Mouse (Mus musculus): ENCODE measurements around the gene Stub1.
A peak's percentile ranks its signal among the peaks of the same experiment; 100 is the strongest.

Stub1 gene

DNA sequence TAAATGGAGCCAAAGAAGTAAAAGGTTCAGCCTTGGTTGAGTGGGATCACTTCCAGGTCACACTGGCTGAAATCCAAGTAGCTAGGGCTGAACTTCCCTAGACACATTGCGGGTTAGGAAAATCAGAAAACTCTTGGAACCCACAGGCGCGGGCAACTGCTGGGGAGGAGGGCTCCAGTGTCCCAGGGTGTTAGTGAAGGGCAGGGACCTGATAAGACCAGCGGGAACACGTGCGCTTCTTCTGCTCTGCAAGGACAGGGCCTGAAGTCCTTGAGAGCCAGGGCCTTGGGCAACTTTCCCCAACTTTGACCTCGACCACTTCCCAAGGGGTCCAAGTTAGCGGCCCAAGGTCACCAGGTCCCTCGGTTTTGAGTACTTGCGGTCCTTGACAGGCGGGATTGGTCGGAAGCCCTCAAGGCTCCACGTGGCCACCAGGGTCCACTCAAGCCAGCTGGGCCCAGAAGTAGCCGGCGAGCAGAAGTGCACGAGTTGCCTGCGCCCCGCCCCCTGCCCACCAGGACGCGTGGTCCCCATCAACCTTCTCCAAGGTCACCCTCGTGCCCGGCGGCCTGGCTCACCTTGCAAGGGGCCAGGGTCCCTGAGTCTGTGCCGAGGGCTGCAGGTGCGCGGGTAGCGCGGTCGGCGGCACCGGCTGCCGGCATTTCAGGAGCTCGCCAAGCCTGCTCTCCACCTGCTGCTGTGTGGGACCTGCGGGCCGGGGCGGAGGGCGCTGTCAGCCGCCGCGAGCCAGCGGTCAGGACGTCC lies 34.8 kb upstream of the Stub1 start:
- peak; percentile 74 for DNase-seq

DNA sequence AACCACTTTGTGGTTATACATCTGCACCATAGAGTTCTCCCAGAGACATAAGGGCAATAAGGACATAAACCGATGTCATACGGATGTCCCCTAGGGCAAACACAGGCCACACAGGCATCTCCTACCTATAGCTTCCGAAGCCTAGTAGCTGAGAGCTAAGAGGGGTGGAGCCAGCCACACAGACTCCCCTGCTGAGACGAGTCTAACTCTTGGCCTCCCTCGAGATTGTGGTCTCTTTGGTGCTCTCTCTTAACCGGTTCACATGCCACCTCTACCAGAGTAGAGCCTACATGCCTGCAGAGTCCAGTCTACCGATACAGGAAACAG lies 34.3 kb upstream of the Stub1 start:
- peak; percentile 62 for DNase-seq

DNA sequence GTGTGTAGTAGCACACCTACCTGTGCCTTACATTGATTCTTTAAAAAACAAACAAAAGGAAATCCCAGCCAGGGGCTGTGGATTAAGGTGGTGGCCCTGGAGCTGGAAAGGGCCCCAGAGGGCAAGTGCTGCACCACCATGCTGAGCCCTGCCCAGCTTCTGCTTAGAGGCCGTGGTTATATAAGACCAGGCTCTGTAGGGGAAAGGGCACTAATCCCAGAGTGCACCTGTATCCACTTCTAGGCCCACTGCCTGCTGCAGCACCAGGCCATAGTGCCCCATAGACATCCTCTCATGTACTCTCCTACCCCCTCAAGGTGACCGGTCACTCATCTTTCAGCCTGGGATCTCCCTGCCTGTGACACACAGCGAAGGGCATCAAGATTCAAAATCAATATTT lies 33.0 kb upstream of the Stub1 start:
- DNase-seq, result no peak

DNA sequence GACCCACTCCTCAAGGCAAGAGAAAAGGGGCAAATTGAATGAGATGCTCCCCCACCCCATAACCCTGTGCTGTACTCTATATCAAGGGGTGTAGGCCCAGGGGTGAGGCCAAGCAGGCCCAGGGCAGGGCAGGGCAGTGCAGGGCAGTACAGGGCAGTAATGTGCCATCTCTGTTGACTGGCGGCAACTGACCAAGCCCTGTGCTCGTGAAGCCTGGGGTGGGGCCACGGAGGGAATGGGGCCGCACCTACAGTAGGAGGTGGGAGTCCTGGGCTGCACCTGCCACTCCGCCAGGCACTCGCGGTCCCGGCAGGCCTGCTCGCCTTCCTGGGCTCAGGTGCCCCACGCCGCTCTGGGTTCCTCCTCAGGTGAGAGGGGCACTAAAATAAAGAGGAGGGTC lies 32.1 kb upstream of the Stub1 start:
- DNase-seq, result no peak

DNA sequence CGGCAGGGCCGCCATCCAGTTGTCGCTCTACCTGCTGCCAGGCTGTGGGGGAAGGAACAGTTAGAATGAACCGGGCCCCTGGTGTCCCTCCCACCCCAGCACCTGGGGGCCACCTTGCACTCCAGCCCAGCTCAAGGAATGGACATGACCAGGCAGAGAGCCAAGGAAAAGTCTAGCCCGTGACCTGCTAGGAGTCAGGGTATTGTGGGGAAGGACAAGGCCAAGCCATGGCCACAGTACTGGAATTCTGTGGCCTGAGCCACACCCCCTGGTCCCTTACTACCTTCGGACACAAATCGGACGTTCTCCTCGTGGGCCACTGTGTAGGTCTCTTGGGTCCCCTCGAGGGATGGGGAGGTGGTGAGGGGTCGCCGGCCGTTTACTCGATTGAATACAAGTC lies 31.1 kb upstream of the Stub1 start:
- DNase-seq, result no peak

DNA sequence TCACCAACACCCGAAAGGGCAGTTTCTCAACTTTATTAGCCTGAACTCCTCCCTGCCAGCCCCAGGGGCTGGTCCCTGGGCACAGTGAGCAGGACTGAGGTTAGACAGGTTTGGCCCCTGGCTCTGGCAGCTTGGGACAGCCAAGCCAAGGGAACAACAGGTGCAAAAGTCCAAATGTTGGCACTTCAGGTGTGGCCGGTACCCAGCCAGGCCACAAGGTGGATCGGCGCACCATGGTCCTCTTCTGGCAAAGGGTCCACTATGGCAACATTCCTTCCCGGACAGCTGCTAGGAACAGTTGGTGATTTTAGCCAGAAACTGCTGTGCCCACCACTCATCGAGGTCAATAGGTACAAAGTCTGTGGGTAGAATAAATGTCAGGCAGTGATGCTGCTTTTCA lies 30.5 kb upstream of the Stub1 start:
- DNase-seq, result no peak

DNA sequence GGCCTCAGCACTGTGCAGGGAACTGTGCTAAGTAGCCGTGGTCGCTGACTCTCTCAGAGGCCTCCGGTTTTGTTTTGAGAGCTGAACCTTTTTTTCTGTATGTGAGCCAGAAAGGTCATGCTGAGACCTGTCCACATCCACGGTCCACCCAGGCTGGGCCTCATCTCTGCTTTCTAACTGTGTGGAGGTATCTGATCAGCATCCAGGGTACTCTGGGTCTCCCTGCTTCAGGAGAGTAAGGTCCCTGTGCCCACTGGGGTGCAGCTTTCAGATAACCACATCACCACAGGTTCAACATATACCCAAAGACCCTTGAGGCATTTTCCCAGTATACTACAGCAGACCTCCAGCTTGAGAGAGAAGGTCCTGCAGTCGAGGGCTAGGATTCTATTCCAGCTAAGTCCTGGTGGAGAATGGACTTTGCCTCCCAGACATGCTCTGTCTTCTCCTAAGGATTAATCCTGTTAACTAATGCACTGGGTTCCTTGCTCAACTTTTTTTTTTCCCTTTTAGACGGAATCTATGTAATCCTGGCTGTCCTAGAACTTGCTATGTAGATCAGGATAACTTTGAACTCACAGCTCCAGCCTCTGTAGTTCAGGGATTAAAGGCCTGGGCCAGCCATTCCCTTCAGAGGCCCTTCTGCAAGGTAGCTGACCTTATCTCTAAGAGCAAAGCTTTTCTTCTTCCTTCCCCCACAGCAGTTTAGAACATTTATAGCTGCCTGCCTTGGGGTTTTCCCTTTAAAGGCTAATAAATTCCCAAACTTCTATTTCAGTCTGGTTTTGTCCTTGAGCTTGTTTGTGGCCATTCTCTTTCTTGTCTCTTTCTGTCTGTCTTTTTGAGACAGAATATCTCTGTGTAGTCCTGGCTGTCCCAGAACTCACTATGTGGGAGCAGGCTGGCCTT lies 28.8 kb upstream of the Stub1 start:
- DNase-seq, result no peak

DNA sequence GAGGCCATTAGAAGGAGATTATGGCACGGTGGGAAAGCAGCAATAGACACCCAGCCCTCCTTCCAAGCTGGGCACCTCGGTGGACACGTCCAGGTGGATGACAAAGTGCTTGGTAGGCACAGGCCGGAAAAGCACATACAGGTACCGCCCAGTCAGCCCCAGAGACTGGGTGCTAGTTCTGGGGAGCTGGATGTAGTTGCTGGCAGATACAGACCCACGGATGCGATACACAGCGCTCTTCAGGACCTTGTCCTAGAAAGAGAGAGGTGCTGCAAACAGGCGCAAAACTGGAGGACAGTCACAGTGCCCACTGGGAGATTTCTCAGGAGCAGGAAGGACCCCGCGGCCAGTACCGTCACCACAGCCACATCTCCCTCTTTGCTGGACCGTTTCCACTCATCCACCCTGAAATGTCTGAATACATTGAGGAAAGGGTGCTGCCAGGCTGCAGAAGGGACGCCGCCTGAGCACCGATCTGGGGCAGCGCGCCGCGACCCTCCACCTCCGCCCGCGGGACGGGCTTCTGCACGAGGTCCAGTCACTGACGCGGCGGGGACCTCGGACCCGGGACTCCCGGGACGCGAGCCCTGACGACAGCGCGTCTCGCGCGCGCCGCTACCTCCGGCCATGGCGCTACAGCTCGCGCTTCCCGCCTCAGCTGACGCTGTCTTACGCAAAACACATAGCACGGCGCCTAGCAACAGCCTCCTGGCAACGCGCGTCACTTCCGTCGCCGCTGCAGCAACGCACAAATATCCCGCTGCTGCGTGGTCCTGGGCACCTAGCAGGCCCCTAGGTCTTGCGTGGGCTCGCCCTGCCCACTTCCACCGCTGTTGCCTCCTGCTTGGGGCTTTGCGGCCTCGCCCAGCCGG lies 27.9 kb upstream of the Stub1 start, which contains the start of gene Wdr90:
Gene Wdr90, minus strand, starts transcription at position 670 of the 872 bp plus-strand sequence.
- peak; percentile 91 for DNase-seq

DNA sequence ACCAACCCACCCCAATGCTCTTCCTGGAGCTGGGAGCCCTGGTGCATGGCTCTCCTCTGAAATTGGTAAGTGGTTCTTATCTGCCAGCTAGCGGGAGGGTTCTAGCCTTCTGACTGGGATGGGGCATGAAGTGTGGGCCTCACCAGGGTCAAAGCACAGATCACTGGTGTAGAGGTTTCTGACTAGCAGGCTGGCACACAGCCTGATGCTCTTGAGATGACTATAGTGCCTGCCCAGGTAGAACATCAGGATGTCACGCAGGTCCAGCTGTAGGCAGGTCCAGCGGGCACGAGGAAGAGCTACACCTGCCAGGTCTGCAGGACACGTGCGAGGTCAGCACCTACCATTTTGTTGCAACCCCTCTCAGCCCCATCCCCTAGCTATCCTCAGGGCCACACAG lies 27.0 kb upstream of the Stub1 start:
- peak; percentile 61 for DNase-seq

DNA sequence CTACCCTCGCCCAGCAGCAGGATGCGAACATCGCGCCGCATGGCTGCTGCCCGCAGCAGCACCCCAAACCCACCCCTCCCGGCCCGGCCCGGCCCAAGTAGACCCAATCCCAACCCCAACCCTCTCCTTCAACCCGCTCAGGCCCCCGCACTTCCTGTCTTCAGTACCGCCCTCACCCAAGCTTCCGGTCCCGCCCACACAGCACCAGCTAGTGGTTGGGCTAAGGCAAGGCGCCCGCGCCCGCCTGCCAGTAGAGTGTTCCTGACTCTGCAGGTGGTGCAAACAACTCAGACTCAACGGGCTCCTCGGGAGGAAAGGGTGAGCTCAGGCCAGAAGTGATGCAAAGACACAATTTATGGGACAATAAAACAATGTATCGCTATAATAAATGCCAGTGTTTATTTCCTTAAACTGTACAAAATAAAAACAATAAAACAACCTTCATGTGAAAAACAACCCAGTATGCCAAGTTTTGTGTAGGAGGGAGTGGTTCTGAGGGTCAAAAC lies 11.2 kb upstream of the Stub1 start, which contains the start of gene Rhot2:
Gene Rhot2, minus strand, starts transcription at position 456 of the 506 bp plus-strand sequence.
- DNase-seq, result peak; percentile 95

DNA sequence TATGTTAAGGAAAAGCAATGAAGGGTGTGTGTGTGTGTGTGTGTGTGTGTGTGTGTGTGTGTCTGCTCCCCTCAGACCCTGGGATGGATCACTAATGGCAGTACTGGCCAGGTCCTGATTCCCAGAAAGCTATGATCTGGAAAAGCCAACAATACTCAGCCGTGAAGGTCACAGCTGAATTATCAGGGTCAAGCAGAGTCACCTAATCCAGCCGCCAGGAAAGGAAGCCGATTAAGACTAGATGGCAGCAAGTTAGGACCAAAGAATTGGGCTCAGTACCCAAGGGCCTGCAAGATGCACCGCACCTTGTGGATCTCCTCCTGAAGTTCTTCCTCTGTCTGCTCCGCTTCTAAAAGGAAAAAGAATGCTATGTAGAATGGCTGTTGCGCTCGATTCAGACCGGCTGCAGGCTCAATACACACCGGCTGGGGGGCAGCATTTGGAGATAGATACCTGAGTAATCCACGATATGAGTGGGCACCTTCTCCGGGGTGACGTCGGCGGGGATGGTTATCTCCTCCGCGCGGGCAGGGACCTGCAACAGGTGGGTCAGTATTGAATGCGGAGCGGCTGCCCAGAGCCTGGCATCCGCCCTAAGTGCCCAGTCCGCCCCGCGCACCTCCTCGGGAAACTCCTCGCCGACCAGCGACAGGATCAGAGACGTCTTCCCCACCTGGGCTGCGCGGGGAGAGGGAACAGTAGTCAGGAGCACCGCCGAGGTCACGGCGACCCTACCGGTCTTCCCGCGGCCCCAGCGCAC lies 10.6 kb upstream of the Stub1 start:
- peak; percentile 63 for DNase-seq

DNA sequence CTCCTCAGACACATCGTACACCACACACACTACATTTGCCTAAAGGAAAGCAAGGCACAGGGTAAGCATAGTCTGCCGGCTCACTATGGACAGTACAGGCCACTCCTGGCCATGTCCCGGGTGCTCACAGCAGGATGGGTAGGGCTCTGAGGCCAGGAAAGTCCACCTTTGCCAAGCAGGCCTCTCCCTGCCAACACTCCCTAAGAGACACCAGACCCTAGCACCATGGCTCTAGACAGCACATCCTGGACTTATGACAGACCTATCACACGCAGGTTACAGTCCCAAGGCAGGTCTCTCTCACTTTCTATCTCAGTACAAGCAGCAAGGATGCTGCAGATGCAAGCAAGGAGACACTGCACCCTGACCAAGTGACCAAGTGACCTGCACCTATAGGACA lies 9.9 kb upstream of the Stub1 start:
- peak; percentile 53 for DNase-seq

DNA sequence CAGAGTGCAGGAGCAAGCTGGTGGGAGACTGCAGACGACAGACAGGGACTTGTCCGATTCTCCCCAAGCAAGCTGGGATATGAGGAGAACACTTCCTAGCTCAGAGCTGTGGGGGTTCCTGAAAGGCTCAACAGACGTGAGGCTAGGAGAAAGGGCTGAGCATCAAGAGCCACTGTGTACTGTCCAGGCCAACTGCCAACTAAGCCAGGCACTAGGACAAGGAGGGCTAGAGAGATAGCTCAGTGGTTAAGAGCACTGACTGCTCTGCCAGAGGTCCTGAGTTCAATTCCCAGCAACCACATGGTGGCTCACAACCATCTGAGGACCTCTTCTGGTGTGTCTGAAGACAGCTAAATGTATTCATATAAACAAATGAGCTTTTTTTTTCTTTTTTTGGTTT lies 9.3 kb upstream of the Stub1 start:
- peak; percentile 41 for DNase-seq

DNA sequence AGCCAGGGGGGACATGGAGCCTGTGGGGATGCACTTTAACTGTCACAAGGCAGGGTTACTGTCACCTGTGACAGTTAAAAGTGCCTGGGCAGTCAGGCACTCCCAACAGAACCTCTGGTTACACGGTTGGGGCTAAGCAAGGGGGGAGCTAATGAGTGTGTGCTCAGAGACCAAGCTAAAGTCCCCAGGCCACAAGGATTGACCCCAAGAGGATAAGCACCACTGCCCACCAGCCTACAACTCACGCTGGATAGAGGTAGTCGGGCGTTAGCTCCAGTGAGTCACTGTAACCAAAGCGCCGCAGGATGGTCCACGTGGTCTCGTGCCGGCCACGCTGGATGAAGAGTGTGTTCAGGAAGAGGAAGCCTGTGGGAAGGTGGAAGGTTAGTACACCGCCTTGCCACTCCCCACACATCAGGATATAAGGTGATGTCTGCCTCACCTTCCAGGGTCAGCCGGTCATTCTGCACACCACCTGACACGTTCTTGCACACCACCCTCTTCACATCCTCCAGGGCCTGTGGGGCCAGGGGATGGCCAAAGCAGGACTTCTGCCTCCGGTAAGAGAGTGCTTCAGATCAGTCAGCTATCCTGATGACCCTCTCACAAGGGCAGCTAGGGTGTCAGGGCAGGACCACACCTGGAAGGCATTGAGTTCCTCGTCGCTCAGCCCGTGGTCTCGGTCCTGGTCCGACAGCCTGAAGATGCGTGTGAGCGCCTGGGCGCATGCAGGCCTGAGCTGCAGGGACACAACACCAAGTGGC lies 8.1 kb upstream of the Stub1 start, which contains the start of gene Gm20683:
Gene Gm20683, minus strand, starts transcription at position 647 of the 764 bp plus-strand sequence.
- DNase-seq, result peak; percentile 32

DNA sequence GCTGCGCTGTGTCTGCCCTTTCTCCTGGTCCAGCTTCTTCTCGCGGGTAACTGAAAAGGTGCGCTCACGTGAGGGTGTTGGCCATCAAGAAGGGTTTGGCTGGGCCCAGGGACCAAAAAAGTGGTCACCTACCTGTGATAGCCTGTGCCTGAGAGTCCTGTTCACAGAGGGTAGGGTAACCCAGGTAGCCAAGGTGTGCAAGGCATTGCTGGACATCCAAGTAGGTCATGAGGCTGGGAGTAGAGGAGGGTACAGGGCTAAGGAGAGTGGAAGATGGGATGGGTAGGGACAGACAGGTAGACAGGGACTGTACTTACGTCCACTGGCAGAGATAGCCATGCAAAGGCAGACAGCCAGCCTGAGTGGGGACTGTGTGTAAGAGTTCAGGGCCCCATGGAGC lies 7.3 kb upstream of the Stub1 start:
- DNase-seq, result no peak

DNA sequence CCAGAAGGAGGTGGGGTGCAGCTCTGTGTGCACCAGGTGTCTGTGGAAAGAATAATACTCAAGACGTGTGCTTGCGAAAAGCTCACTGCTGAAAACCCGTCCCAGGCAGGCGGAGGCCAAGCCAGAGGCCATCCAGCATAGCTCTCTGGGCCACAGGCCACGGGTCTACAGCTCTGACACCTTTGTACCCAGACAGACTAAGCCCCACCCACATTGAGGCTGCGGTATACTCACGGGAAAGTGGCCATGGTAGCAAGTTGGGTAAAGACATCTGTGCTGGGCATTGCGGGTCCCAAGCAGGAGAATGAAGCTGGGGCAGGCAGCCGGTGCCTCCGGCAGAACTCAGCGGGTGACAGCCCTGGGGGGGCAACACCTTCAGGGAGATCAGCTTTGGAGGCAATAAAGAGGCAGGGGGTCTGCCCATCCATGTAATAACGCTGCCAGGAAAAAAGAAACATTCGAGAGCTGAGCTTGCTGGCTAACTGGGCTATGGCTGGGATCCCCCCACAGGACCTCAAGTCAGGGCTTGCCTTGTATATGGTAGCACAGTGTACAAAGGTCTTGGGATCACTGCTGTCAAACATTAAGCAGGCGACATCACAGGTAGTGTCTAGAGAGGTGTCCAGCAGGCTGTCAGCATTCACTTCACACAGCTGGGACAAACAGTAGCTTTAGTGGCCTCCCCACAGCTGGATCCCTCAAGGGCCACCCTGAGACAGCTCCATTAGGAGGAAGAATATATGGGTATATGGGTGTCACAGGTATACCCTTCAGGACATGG lies 6.4 kb upstream of the Stub1 start:
- DNase-seq, result peak; percentile 55

DNA sequence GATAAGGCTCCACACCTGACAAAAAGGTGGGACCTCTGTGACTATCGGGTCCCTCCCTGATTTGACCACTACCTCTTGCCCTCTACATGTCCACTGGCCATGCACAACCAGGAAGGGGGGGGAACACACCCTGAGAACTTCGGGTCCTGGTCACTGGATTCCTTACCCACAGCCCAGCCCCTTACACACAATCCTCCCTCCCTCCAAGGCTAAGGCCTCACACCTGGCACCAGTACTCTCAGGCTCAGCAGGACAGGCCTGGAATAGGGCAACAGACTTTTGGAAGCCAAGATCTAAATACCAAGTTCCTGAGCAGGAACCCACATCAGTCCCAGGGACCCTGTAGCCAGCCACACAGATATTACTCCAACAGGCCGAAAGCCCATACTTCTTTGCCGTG lies 5.7 kb upstream of the Stub1 start:
- DNase-seq, result no peak

DNA sequence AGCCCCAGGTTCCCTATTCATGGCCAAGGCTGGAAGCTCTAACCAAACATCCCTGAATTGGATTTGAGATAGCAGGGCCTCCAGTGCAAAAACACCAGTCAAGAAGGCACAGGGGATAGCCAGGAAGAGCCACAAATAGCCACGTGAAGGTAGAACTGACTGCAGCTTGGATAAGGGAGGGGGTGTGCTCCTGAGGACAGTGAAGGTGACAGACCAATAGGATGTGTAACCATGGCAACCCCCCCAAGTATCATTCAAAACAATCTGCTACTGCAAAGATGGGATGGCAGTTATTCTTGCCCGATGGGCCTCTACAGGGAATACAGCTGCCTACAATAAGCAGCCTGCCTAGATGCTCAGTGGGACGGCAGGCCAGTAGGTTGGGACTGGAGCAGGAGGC lies 4.3 kb upstream of the Stub1 start:
- DNase-seq, result no peak

DNA sequence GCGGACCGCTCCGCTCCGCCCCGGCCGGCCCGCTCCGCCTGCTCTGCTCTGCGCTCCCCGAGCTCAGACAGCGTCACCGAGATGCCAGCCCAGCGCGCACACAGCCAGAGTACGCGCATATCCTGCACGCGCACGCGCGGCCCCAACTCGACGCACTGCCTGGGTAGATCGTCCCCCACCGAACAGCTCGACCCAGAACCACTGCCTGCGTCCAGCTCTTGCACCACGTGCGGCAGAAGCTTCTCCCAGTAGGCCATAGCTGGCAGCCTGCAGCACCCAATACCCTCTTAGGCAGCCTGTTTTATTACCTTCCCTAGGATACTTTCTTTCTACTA lies 3.8 kb upstream of the Stub1 start, which contains the start of gene Rhbdl1:
Gene Rhbdl1, minus strand, starts transcription at position 220 of the 335 bp plus-strand sequence.
- DNase-seq, result peak; percentile 90

DNA sequence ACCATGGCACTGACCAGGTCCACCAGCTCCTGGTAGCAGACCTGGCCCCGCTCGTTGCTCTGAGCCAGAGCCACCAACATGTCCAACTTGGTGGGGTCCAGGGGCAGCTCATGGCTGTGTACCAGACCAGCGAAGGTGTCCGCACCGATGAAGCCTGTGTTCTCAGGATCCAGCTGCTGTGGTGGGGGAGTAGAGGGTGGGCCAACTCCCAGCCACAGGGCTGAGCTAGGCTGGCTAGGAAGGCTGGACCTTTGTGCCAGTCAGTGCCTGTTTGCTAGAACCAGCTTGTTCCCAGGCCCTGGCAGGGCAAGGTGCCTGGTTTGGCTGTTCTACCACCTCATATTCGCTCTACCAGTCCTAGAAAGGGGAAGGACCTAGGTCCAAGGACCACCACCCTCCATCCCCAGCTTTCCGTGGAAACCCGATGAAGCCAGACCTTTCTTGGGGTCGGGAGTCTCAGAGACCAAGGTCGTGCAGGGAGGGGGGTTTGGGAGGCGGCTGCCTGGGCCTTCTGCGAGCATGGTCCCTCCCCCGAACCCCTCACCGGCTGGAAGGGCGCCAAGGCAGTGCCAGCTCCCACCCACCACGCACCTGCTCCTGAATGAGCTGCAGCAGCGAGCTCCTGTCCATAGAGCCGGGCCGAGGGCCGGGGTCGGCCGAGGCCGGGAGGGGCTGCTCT lies 3.3 kb upstream of the Stub1 start:
- DNase-seq, result no peak
